Mouse (Mus musculus) left cerebral cortex, postnatal 36 days (tissue): ENCODE data around the gene Gm4881. TPM values are rescaled to one million over a fixed set of nuclear protein-coding genes. Genes with fewer than 3 reads are reported as not detected.

Source experiments
- DNase-seq, 2 experiments: peaks; one replicate each; pipeline ENCODE4 v3.0.0; 2021 to 2022; ENCODE audit warnings: low spot score in 2 of 2, mixed read lengths in 1 of 2
- intact Hi-C: fragments of 180-260 bp; cut with DNase I; formaldehyde crosslinking; loops from one replicate; pipeline ENCODE4 v1.15.1; 2025
- total RNA-seq, 2 experiments: library from RNA; stranded (reverse); gene quantifications; 2 replicates each; pipeline ENCODE4 v1.2.3; 2021

Gm4881 gene
- total RNA-seq, 2 experiments from 2014 or later, result not detected

GRCm38 (mm10) chr7:24964288-24964687, 20.0 kb upstream of the Gm4881 start:
- DNase-seq, result no peak

GRCm38 (mm10) chr7:24955226-24955625, 10.9 kb upstream of the Gm4881 start:
- intact Hi-C loops, result no loop called here

More at GRCm38 (mm10) chr7:24964288-24964687, 20.0 kb upstream of the Gm4881 start:
- intact Hi-C loops, result loop anchor here (2.0 to 10.0 kb wide), 2 partner anchors 73 to 149 kb away; no protein-coding TSS in a partner anchor

GRCm38 (mm10) chr7:24954450-24954849, 10.2 kb upstream of the Gm4881 start:
- no peak for DNase-seq
- intact Hi-C loops, result no loop called here

More at GRCm38 (mm10) chr7:24955226-24955625, 10.9 kb upstream of the Gm4881 start:
- DNase-seq, result no peak

- no peak for DNase-seq
- intact Hi-C loops, result no loop called here
Measured at GRCm38 (mm10) chr7:24953966-24954365, 9.7 kb upstream of the Gm4881 start.

- intact Hi-C loops, result no loop called here
- peak; percentile 29 to 39 for DNase-seq
Measured at GRCm38 (mm10) chr7:24949958-24950623, 5.8 kb upstream of the Gm4881 start.

- no peak for DNase-seq
- intact Hi-C loops, result no loop called here
Measured at GRCm38 (mm10) chr7:24948774-24949173, 4.5 kb upstream of the Gm4881 start.

- intact Hi-C loops, result no loop called here
Measured at GRCm38 (mm10) chr7:24947316-24948048, 3.2 kb upstream of the Gm4881 start.

GRCm38 (mm10) chr7:24943641-24944040, 653 bp downstream of the Gm4881 start:
- DNase-seq, result no peak
- intact Hi-C loops, result no loop called here

More at GRCm38 (mm10) chr7:24947316-24948048, 3.2 kb upstream of the Gm4881 start:
- no peak for DNase-seq

GRCm38 (mm10) chr7:24931651-24932050, 12.6 kb downstream of the Gm4881 start:
- no peak for DNase-seq
- intact Hi-C loops, result no loop called here

- intact Hi-C loops, result no loop called here
- DNase-seq, result no peak
Measured at GRCm38 (mm10) chr7:24930475-24930874, 13.8 kb downstream of the Gm4881 start.

GRCm38 (mm10) chr7:24919728-24920127, 24.6 kb downstream of the Gm4881 start:
- DNase-seq, result no peak

GRCm38 (mm10) chr7:24918763-24919323, 25.5 kb downstream of the Gm4881 start:
- no peak for DNase-seq
- intact Hi-C loops, result no loop called here

More at GRCm38 (mm10) chr7:24919728-24920127, 24.6 kb downstream of the Gm4881 start:
- intact Hi-C loops, result no loop called here

GRCm38 (mm10) chr7:24912480-24912879, 31.8 kb downstream of the Gm4881 start:
- intact Hi-C loops, result no loop called here
- DNase-seq, result no peak

- no peak for DNase-seq
- intact Hi-C loops, result no loop called here
Measured at GRCm38 (mm10) chr7:24907211-24907748, 37.0 kb downstream of the Gm4881 start.

GRCm38 (mm10) chr7:24906551-24906950, 37.7 kb downstream of the Gm4881 start:
- no peak for DNase-seq
- intact Hi-C loops, result no loop called here

- peak; percentile 39 to 61 for DNase-seq
- intact Hi-C loops, result no loop called here
Measured at GRCm38 (mm10) chr7:24904936-24905335, 39.4 kb downstream of the Gm4881 start.

GRCm38 (mm10) chr7:24904070-24904483, 40.2 kb downstream of the Gm4881 start:
- intact Hi-C loops, result no loop called here
- DNase-seq, result peak; percentile 95 to 97

GRCm38 (mm10) chr7:24903444-24903825, 40.9 kb downstream of the Gm4881 start:
- intact Hi-C loops, result no loop called here
- no peak for DNase-seq

GRCm38 (mm10) chr7:24902630-24903443, 41.5 kb downstream of the Gm4881 start, which contains the start of gene Arhgef1:
TSS of gene Arhgef1 (plus strand) at chr7:24902912.
- intact Hi-C loops, result no loop called here
- DNase-seq, result peak; percentile 43 to 47
